Mouse (Mus musculus) inflammation-experienced regulatory T-cells (primary cell): ENCODE data around the gene Glra3. TPM values are rescaled to one million over a fixed set of nuclear protein-coding genes. Genes with fewer than 3 reads are reported as not detected.

Experiments
- polyA plus RNA-seq, 2 experiments: library from polyadenylated mRNA; unstranded; fragments of 100-300 nt; shearing (Covaris generic); gene quantifications; one replicate each; pipeline ENCODE4 v1.2.1; 2017

Gene Glra3
- polyA plus RNA-seq, result 1 to 10 TPM in 1 of 2 experiments, under 1 TPM in 1; 0.05 to 1.2 TPM

DNA sequence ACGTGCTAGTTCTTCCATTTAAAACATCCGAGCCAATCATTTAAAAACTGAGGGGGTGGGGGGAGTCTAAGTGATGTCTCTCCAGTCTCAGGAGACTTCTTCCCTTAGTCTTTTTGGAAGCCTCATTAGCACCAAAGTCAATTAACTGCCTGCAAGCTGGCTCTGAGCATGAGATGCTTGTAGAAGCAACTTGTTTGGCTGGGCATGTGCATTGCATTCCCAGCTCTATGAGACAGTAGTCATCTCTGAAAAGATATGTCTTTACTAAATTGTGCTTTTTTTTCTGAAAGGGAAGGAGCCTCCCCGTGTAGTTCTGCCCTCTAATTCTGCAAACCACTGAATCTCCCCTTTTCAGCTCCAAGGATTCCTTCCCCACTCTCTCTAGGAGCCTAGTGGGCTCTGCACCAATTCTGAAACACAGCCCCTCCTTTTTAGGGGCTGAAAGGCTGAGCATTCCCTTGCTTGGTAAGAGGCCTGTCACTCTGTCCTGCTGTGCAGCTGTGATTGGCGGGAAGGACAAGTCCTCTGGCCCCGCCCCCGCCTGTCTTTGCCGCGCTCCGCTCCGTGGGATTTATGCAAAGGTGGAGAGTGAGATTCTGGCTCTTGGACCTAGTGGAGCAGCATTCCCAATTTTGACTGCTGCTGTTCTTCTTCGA is at the start of gene Glra3:
Gene Glra3 (plus strand): TSS at position 591 of the 656 bp plus-strand sequence.

DNA sequence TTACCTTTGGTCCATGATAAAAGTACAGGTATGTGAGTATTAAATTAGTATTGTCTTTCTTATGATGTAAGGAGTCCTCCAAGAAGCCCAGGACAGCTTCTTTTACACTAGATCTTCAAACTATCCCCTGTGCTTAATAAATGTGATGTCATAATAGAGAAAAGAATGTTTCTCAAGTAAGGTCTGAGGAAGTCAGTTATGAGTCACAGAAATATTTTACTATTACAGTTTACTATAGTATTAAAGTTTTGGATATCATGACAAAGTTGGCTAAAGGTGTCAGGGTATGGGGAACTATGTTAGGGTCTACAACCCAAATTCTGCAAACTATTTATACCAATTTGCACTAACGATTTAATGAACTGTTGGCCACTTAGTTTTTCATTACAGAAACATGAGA is 33.4 kb upstream of the Glra3 start, which contains the start of gene Adam29:
Gene Adam29 (minus strand): TSS at position 101 of the 400 bp plus-strand sequence.

Other genes starting within 250 kb of the Glra3 start
- gene Adam29, start 33.5 kb upstream of the Glra3 start, polyA plus RNA-seq, result not detected